In genomic region chr4:106921375-106922336, GRCm38 (mm10) we compare ENCODE assay signal across 8 mouse cellular contexts. TPM values are rescaled to one million over a fixed set of nuclear protein-coding genes. Genes with fewer than 3 reads are reported as not detected.
A peak's percentile ranks its signal among the peaks of the same experiment; 100 is the strongest.
DNase-seq lines count a peak whose midpoint lies in the region; ATAC-seq and TF ChIP-seq lines count a peak whose summit lies in the region.

No protein-coding gene starts in this region.

- H3K4me2 ChIP-seq in hindbrain, embryonic 13.5 days, result no peak overlapping the region
- H3K4me2 ChIP-seq in hindbrain, embryonic 11.5 days (replicated peaks; ENCODE audit: low read depth, low read length), result no peak overlapping the region
- peak overlapping the region; percentile 21 for H3K4me2 ChIP-seq in myocyte (ENCODE audit: low read depth)

- no peaks in the 10 kb centered on the region for H3K27me3 ChIP-seq in hindbrain, embryonic 13.5 days
- no peaks in the 10 kb centered on the region for H3K27me3 ChIP-seq in hindbrain, embryonic 11.5 days (ENCODE audit: control insufficient read depth, insufficient read depth, low read length)
- H3K27me3 ChIP-seq in myocyte (ENCODE audit: control insufficient read depth, insufficient read depth, insufficient read length), result no peaks in the 10 kb centered on the region

- peaks cover 97% of the 10 kb centered on the region for H3K36me3 ChIP-seq in hindbrain, embryonic 13.5 days
- peaks cover 22% of the 10 kb centered on the region; the same call in 1 of the 2 replicates for H3K36me3 ChIP-seq in hindbrain, embryonic 11.5 days (ENCODE audit: control insufficient read depth, insufficient read depth, low read length)
- H3K36me3 ChIP-seq in myocyte (ENCODE audit: control insufficient read depth, insufficient read depth), result peaks cover 40% of the 10 kb centered on the region

- ATAC-seq in hindbrain, embryonic 13.5 days (ENCODE audit: low FRiP score), result no peak
- ATAC-seq in hindbrain, embryonic 11.5 days (ENCODE audit: low FRiP score), result no peak

- H3K4me3 ChIP-seq in hindbrain, embryonic 13.5 days, result no peak overlapping the region
- H3K4me3 ChIP-seq in hindbrain, embryonic 11.5 days (ENCODE audit: low read depth, low read length), result no peak overlapping the region
- H3K4me3 ChIP-seq in brown adipose tissue, adult 24 weeks (ENCODE audit: insufficient read depth, low read depth, low read length), result no peak overlapping the region
- no peak overlapping the region for H3K4me3 ChIP-seq in myocyte

- no peak for DNase-seq in hindbrain, embryonic 11.5 days (ENCODE audit: low spot score)
- DNase-seq in heart, adult 9 months (ENCODE audit: low spot score in 2 of 2), result peak; percentile 22 to 31
- peak; percentile 27 for DNase-seq in left cerebral cortex, postnatal 4 days
- no peak for DNase-seq in thymus, postnatal 25 days
- no peak for DNase-seq in natural killer cell, adult 2 months (ENCODE audit: low spot score in 2 of 2)

- H3K9ac ChIP-seq in hindbrain, embryonic 13.5 days, result peak overlapping the region; percentile 39; the same call in 1 of the 2 replicates
- no peak overlapping the region for H3K9ac ChIP-seq in hindbrain, embryonic 11.5 days (ENCODE audit: low read depth, low read length)

- peaks cover 91% of the 10 kb centered on the region for H3K4me1 ChIP-seq in hindbrain, embryonic 13.5 days (replicated peaks)
- no peaks in the 10 kb centered on the region; the same call in none of the 2 replicates for H3K4me1 ChIP-seq in hindbrain, embryonic 11.5 days (replicated peaks; ENCODE audit: control insufficient read depth, insufficient read depth, low read length)
- peaks cover 9% of the 10 kb centered on the region for H3K4me1 ChIP-seq in brown adipose tissue, adult 24 weeks (ENCODE audit: control insufficient read depth, insufficient read depth, insufficient read length, low read length)

- H3K27ac ChIP-seq in hindbrain, embryonic 13.5 days, result peak overlapping the region; percentile 44
- no peak overlapping the region for H3K27ac ChIP-seq in hindbrain, embryonic 11.5 days (ENCODE audit: low read depth, low read length)
- peak overlapping the region; percentile 59 for H3K27ac ChIP-seq in brown adipose tissue, adult 24 weeks (replicated peaks; ENCODE audit: low read depth, low read length)

- no peaks in the 10 kb centered on the region for H3K9me3 ChIP-seq in hindbrain, embryonic 13.5 days
- no peaks in the 10 kb centered on the region for H3K9me3 ChIP-seq in hindbrain, embryonic 11.5 days (ENCODE audit: control insufficient read depth, low read length)

- H3K79me2 ChIP-seq in myocyte (ENCODE audit: control insufficient read depth, insufficient read depth), result peaks cover 39% of the 10 kb centered on the region

- TF ChIP-seq POLR2A in myocyte (IDR thresholded peaks at IDR 0.05; ENCODE audit: insufficient read length, low read depth), result no peak

- intact Hi-C loops in left cerebral cortex, postnatal 4 days (cut with DNase I), result no loop called here

- H3ac ChIP-seq in myocyte (ENCODE audit: control insufficient read depth, insufficient read length), result no peak overlapping the region

- WGBS in hindbrain, embryonic 13.5 days, result 62% methylated on average over 9 of the region's 9 CpGs
- 74% methylated on average over 9 of the region's 9 CpGs for WGBS in hindbrain, embryonic 11.5 days

TF ChIP-seq in myocyte, 11 proteins besides CTCF, POLR2A, EP300 and RAD21:
- TF ChIP-seq SRF (IDR thresholded peaks at IDR 0.05; ENCODE audit: control insufficient read depth, insufficient read length, low read depth), result no peak
- no peak for TF ChIP-seq TCF3 (IDR thresholded peaks at IDR 0.05; ENCODE audit: insufficient read length, low read depth)
- peak in 1 of 3 experiments; percentile 76 for TF ChIP-seq MYOG (IDR thresholded peaks at IDR 0.05; ENCODE audit: control insufficient read depth in 1 of 3, insufficient read depth in 1 of 3, insufficient read length in 2 of 3, low read depth in 2 of 3)
- peak in 2 of 3 experiments; percentile 53 to 71 for TF ChIP-seq MYOD1 (IDR thresholded peaks at IDR 0.05; ENCODE audit: control insufficient read depth in 1 of 3, insufficient read length in 2 of 3, low read depth in 2 of 3)
TF ChIP-seq in myocyte: peak in this region for 2.

RNA-seq across cellular contexts. Expression of gene Ssbp3, which starts 11.2 kb away (rescaled TPM):
- 179 and 180 TPM in 2 replicates for polyA plus RNA-seq in hindbrain, embryonic 13.5 days (2015; fragmentation: Nextera tagmentation; extraction: Ambion mirVana)
- polyA plus RNA-seq in hindbrain, embryonic 11.5 days (2014; fragmentation: Nextera tagmentation; extraction: Ambion mirVana), result 141 and 159 TPM in 2 replicates
- polyA plus RNA-seq in brown adipose tissue, adult 24 weeks (2012; ENCODE audit: insufficient read depth, insufficient read length, missing spikeins), result 31.3 and 36.4 TPM in 2 replicates
- total RNA-seq in left cerebral cortex, postnatal 4 days (2021), result 100 to 1,000 TPM; 146 to 149 TPM
- 59.4 TPM for polyA plus RNA-seq in myocyte (2012; fragmentation: generic; extraction: Trizol)

Comparison
In these comparisons a context has a peak if more than half of its experiments do, and no peak if none do; other contexts are left out.
1. DNase-seq: peak in heart, adult 9 months (2 of 2) and left cerebral cortex, postnatal 4 days (single experiment); none in hindbrain, embryonic 11.5 days (single experiment), thymus, postnatal 25 days (single experiment) and natural killer cell, adult 2 months (0 of 2).